Mouse (Mus musculus): Measurements from ENCODE around the gene Npc2.

DNA sequence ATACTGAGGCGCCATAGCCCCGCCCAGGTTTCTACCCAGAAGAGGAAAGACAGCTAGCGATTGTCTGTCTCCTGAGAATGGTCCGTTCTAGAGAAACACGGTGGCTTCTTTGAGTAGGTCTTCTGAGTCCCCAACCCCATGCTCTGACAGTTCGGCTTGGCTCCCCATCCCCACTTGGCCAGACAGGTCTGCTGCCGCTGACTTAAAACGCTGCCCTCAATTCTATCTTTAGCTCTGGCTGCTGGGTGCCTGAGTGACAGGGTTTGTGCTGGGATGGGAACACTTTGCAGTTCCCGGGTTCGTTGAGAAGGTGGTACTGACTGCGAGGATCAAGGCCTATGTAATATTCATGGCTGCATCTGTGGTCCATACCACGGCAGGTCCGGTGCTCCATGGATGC, 39.6 kb downstream of the Npc2 start:
- TF ChIP-seq POLR2A (IDR thresholded peaks at IDR 0.05; ENCODE audit: borderline replicate concordance, extremely low read depth, low read depth, low read length) = no peak
- no peak for TF ChIP-seq CTCF (IDR thresholded peaks at IDR 0.05; ENCODE audit: insufficient read depth, low read length)

All from lung, adult 2 months (tissue).